Comparison of ENCODE assay signal across 8 mouse cellular contexts in genomic region chr1:88701870-88702661, GRCm38 (mm10). TPM values are rescaled to one million over a fixed set of nuclear protein-coding genes. Genes with fewer than 3 reads are reported as not detected.
DNase-seq lines count a peak whose midpoint lies in the region; ATAC-seq lines count a peak whose summit lies in the region.

Gene Arl4c, minus strand, starts transcription at chr1:88702221.

- no peaks in the 10 kb centered on the region for H3K27me3 ChIP-seq in limb, embryonic 11.5 days (ENCODE audit: control insufficient read depth, insufficient read depth, low read length)
- peaks cover 13% of the 10 kb centered on the region for H3K27me3 ChIP-seq in midbrain, embryonic 12.5 days

- WGBS in limb, embryonic 11.5 days = under 1% methylated on average over 78 of the region's 91 CpGs
- WGBS in midbrain, embryonic 12.5 days = under 1% methylated on average over 91 of the region's 91 CpGs

- peaks cover 15% of the 10 kb centered on the region for H3K4me1 ChIP-seq in limb, embryonic 11.5 days (ENCODE audit: control insufficient read depth, insufficient read depth, low read length)
- peaks cover 32% of the 10 kb centered on the region for H3K4me1 ChIP-seq in midbrain, embryonic 12.5 days

- peak; percentile 86 for ATAC-seq in limb, embryonic 11.5 days (ENCODE audit: insufficient number of reproducible peaks, low FRiP score, low TSS enrichment, low read depth)
- peak; percentile 86 for ATAC-seq in midbrain, embryonic 12.5 days (ENCODE audit: low FRiP score, low read depth)

- peak within 1 kb of the TSS; percentile 81 for H3K27ac ChIP-seq in limb, embryonic 11.5 days (replicated peaks; ENCODE audit: low read depth, low read length)
- peak within 1 kb of the TSS; percentile 97 for H3K27ac ChIP-seq in midbrain, embryonic 12.5 days (replicated peaks)

- no peaks in the 10 kb centered on the region for H3K9me3 ChIP-seq in limb, embryonic 11.5 days (ENCODE audit: control insufficient read depth, low read length)
- H3K9me3 ChIP-seq in midbrain, embryonic 12.5 days = no peaks in the 10 kb centered on the region

- peak within 1 kb of the TSS; percentile 73 for H3K4me2 ChIP-seq in limb, embryonic 11.5 days (ENCODE audit: low read depth, severe bottlenecking)
- peak within 1 kb of the TSS; percentile 67 for H3K4me2 ChIP-seq in midbrain, embryonic 12.5 days (replicated peaks)

- no peaks in the 10 kb centered on the region for H3K36me3 ChIP-seq in limb, embryonic 11.5 days (ENCODE audit: control insufficient read depth, insufficient read depth, low read length)
- peaks cover 10% of the 10 kb centered on the region for H3K36me3 ChIP-seq in midbrain, embryonic 12.5 days

- DNase-seq in adrenal gland, postnatal 10 days = peak; percentile 93
- peak; percentile 97 for DNase-seq in embryo, embryonic 9.5 days (ENCODE audit: extremely low spot score)
- peak; percentile 99 for DNase-seq in heart, adult 11 months
- DNase-seq in kidney, adult 11 months = peak; percentile 70
- DNase-seq in limb, embryonic 11.5 days (ENCODE audit: low spot score) = peak; percentile 91
- peak; percentile 73 for DNase-seq in skeletal muscle tissue, adult 2 months (ENCODE audit: low read depth, low spot score)
- DNase-seq in c-Kit-positive CD71-positive TER-119-positive erythroid progenitor cells, embryonic 14.5 days (ENCODE audit: low spot score) = no peak

- peak within 1 kb of the TSS; percentile 89 for H3K9ac ChIP-seq in limb, embryonic 11.5 days (ENCODE audit: low read length)
- H3K9ac ChIP-seq in midbrain, embryonic 12.5 days (replicated peaks) = peak within 1 kb of the TSS; percentile 99

- peak within 1 kb of the TSS; percentile 75 for H3K4me3 ChIP-seq in limb, embryonic 11.5 days (ENCODE audit: low read depth, low read length)
- H3K4me3 ChIP-seq in midbrain, embryonic 12.5 days = peak within 1 kb of the TSS; percentile 97

RNA-seq across cellular contexts. Expression of gene Arl4c, which starts in this region (rescaled TPM):
- 10 to 100 TPM; 12.5 to 14.9 TPM for total RNA-seq in adrenal gland, postnatal 10 days (2021)
- 3.3 and 4.7 TPM in 2 replicates for polyA plus RNA-seq in limb, embryonic 11.5 days (2014; fragmentation: Nextera tagmentation; extraction: Ambion mirVana)
- polyA plus RNA-seq in midbrain, embryonic 12.5 days (2016; fragmentation: Nextera tagmentation; extraction: Ambion mirVana) = 43.5 and 51.0 TPM in 2 replicates
